Mouse (Mus musculus) mouse trophoblast stem cell (cell line): ENCODE results near the gene Ccr10.

Experiments used
- in situ Hi-C, 2 experiments: fragments of 300-500 bp; cut with MseI, MboI; formaldehyde crosslinking; loops; 2 replicates in 1 of 2; 3 replicates in 1 of 2; pipeline ENCODE4 v1.15.1; 2025

Ccr10 gene

GRCm38 (mm10) chr11:101174851-101175628 is at the start of gene Ccr10:
Gene Ccr10, minus strand, starts transcription at chr11:101175443.
- in situ Hi-C loops = loop anchor here (5.0 kb wide), 1 partner anchor 43 kb away; no protein-coding TSS in a partner anchor

GRCm38 (mm10) chr11:101224337-101224736 is 49.1 kb upstream of the Ccr10 start:
- in situ Hi-C loops = no loop called here

- in situ Hi-C loops = no loop called here
Observed at GRCm38 (mm10) chr11:101221306-101221986, 46.2 kb upstream of the Ccr10 start.

GRCm38 (mm10) chr11:101220853-101221252 is 45.6 kb upstream of the Ccr10 start:
- in situ Hi-C loops = no loop called here

- in situ Hi-C loops = loop anchor here in 1 of 2 experiments (10.0 kb wide), 1 partner anchor 86 kb away; the partner anchor contains the start of gene Becn1
Observed at GRCm38 (mm10) chr11:101218436-101219055, 43.3 kb upstream of the Ccr10 start.

GRCm38 (mm10) chr11:101216936-101217335 is 41.7 kb upstream of the Ccr10 start:
- in situ Hi-C loops = loop anchor here in 1 of 2 experiments (10.0 kb wide), 1 partner anchor 88 kb away; the partner anchor contains the start of gene Becn1

- in situ Hi-C loops = loop anchor here (5.0 to 10.0 kb wide), 2 partner anchors 35 to 93 kb away; partner anchors contain the start of genes Ramp2 (in 2 of the 2) and Becn1 (in 1 of the 2)
Observed at GRCm38 (mm10) chr11:101211970-101212369, 36.7 kb upstream of the Ccr10 start.

GRCm38 (mm10) chr11:101200986-101201385 is 25.7 kb upstream of the Ccr10 start:
- in situ Hi-C loops = no loop called here

- in situ Hi-C loops = no loop called here
Observed at GRCm38 (mm10) chr11:101199555-101199954, 24.3 kb upstream of the Ccr10 start.

- in situ Hi-C loops = no loop called here
Observed at GRCm38 (mm10) chr11:101196175-101196574, 20.9 kb upstream of the Ccr10 start.

GRCm38 (mm10) chr11:101195571-101195970 is 20.3 kb upstream of the Ccr10 start:
- in situ Hi-C loops = no loop called here

GRCm38 (mm10) chr11:101195101-101195500 is 19.9 kb upstream of the Ccr10 start:
- in situ Hi-C loops = no loop called here

GRCm38 (mm10) chr11:101194643-101195042 is 19.4 kb upstream of the Ccr10 start:
- in situ Hi-C loops = no loop called here

- in situ Hi-C loops = no loop called here
Observed at GRCm38 (mm10) chr11:101194137-101194536, 18.9 kb upstream of the Ccr10 start.

- in situ Hi-C loops = no loop called here
Observed at GRCm38 (mm10) chr11:101193076-101193475, 17.8 kb upstream of the Ccr10 start.

GRCm38 (mm10) chr11:101192646-101193045 is 17.4 kb upstream of the Ccr10 start:
- in situ Hi-C loops = no loop called here

GRCm38 (mm10) chr11:101191919-101192470 is 16.8 kb upstream of the Ccr10 start:
- in situ Hi-C loops = no loop called here

- in situ Hi-C loops = no loop called here
Observed at GRCm38 (mm10) chr11:101190913-101191907, 16.0 kb upstream of the Ccr10 start.

- in situ Hi-C loops = no loop called here
Observed at GRCm38 (mm10) chr11:101190181-101190912, 15.1 kb upstream of the Ccr10 start.
